Mouse (Mus musculus) yolk sac, embryonic 10.5 days (tissue): ENCODE measurements around the gene Pnpla6.

Experiments
- DNase-seq: peaks from one replicate; pipeline ENCODE4 v3.0.0-alpha.2; 2017; ENCODE audit warnings: low spot score

Gene Pnpla6

DNA sequence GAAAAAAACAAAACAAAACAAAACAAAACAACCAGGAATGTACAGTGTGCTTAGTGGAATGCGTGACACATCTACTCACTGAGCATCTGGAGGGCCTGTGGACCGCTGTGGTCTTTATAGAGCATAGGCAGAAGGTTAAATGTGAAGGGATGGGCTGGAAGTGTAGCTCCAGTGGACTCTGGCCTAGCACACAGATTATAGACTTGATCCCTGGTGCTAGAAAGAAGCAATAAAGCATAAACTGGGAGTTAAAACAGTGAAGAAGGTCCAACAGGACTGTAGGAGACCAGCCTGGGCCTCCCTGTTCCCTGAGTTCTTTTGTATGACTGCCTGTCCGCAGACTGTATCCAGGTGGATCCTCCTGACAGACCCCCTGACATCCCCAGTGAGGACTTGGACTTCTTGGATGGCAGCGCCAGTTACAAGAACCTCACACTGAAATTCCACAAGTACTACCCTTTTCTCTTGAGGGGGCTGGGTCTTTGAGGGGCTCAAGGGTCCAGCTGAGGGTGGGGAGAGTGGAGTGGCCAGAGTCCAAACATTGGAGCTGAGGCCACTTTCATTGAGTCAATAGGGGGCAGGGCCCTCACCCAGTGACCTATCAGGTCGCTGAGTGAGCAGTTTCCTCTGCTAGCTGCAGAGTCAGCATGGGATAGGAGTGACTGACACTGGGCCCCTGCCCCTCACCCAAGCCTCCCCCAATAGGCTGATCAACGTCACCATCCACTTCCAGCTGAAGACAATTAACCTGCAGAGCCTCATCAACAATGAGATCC, 7.0 kb upstream of the Pnpla6 start:
- peak; percentile 82 for DNase-seq

DNA sequence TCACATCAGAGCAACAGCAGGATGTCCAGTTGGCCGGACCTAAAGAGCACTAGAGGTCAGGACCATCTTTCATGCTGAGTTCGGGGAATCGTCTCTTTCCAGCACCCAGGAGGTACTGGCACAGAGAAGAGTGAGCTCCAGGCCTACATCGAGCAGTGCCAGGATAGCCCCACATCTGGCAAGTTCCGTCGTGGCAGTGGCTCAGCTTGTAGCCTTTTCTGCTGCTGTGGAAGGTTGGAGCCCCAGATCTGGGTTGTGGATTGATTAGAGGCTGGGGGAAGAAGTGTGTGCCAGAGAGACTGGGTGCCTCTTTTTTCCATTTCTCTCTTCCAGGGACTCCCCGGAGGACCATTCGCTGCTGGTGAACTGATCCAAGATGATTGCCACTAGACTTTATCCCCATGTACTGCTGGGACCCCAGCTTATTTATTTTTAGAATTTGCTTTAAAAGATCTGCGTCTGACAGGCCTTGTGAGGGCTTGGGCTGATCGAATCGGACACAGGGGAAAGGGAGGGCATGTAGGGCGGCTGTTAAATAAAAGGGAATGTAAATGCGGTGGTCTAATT, 420 bp upstream of the Pnpla6 start:
- DNase-seq: no peak

- DNase-seq: peak; percentile 75
Measured at GRCm38 (mm10) chr8:3515771-3516417, 710 bp downstream of the Pnpla6 start.

DNA sequence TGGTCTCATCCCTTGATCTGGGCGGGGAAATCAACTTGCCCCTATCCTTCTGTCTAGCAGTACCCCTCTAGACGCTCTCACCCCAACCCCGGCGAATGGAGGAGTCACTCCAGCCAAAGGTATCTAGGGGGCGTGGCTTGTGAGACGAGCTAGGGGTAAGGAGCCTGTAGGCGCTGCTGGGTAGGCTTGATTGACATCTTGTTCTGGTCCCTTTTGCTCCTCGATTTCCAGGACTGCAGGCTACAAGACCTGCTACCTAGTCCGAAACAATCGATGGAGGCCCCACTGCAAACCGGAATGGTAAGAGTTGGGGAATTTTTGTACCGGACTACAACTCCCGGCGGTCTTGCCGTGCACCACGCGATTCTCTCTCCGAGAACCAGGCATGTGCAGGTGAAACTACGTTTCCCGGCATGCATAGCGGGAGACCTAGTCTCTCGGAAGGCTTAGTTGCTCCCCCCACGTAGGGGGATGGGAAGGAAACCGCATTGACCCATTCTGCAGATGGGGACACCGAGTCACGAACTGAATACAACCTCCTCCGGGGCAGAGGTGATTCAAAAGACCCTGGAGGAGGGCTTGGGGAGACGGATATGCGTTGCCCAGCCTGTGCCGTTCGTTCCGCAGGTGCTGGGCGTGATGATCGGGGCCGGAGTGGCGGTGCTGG, 1.4 kb downstream of the Pnpla6 start:
- peak; percentile 92 for DNase-seq

GRCm38 (mm10) chr8:3517117-3517495, 1.9 kb downstream of the Pnpla6 start:
- peak; percentile 32 for DNase-seq

GRCm38 (mm10) chr8:3522007-3522697, 7.0 kb downstream of the Pnpla6 start:
- no peak for DNase-seq

DNA sequence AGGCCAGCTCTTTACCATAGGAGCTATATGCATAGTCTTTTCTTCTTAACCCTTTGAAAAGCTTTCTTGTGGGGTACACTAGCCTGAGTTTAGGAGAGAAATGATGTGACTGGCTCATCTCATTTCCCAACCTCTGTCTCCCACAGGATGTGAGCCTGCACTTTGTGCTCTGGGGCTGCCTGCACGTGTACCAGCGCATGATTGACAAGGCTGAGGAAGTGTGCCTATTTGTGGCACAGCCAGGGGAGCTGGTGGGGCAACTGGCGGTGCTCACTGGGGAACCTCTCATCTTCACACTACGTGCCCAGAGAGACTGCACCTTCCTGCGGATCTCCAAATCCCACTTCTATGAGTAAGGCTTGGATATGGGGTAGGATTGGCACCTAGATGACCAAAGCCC, 15.6 kb downstream of the Pnpla6 start:
- DNase-seq: no peak

DNA sequence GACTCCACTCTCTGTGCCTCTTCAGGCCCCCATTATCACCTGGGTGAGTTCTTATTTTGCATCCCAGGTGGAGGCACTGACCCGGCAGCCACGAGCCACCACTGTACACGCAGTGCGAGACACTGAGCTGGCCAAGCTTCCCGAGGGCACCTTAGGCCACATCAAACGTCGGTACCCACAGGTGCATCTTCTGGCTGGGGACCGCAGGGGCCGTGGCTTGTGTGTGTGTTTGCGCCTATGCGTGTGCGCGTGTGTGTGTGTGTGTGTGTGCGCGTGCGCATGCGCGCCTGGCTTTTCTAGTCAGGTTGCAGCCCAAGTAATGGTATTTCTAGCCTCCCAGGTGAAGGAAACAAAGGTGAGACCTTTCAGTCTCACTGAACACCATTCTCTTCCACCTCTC, 16.8 kb downstream of the Pnpla6 start:
- no peak for DNase-seq

DNA sequence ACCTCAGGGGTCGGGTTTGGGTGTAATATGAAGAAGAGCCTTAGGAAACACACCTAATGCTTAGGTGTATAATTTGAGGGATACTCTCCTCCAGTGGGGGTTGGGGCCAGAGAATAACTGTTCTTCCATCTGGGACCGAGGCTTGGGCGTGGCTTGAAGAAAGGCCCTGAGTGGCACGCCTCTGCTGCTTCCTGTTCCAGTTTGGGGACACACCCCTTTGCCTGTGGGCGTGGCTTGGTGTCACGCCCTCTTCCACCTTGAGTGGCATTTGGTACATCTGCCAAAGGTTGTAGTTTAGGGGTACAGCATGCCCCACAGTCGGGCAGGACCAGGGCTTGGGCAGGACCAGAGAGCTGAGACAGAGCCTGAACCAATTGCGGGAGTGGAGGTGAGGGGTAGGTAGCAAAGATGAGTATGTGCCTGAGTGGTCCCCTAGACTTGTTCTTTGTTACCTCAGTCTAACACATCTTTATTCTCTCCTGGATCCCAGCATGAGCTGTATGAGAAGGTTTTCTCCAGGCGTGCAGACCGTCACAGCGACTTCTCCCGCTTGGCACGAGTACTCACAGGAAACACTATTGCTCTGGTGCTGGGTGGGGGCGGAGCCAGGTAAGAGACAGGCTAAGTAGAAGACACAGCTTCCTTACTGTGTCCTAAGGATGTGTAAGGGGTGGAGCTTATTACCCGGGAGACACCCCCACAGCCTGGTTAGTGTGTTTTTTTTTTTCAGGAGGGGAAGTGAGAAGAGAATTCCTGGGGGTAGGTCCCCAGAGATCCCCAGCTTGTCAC, 21.1 kb downstream of the Pnpla6 start:
- no peak for DNase-seq

DNA sequence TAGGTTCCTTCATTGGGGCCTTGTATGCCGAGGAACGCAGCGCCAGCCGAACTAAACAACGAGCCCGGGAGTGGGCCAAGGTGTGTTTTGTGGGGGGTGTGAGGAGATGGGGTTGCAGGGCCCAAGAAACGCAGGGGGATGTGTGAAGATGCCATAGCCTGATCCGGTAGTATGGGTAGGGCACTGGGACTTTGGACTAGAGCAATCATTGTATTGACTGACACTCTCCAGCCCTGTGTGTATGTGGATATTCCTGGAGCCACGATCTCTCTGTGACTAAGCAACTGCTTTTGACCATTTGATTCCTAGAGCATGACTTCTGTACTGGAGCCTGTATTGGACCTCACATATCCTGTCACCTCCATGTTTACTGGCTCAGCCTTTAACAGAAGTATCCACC, 21.8 kb downstream of the Pnpla6 start:
- no peak for DNase-seq

DNA sequence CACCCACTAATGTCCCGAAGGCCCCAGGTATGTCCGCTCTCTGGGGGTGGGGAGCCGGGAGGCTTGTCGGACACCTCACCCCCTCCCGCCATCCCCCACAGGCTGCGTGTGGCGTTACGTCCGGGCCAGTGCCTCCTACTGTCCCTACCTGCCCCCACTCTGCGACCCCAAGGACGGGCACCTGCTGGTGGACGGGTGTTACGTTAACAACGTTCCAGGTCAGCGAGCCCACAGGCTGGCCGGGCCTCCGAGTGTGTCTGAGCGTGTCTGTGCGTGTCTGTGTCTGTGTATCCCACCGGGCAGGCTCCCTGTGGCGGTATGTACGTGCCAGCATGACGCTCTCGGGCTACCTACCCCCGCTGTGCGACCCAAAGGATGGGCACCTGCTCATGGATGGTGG, 22.5 kb downstream of the Pnpla6 start:
- DNase-seq: no peak

DNA sequence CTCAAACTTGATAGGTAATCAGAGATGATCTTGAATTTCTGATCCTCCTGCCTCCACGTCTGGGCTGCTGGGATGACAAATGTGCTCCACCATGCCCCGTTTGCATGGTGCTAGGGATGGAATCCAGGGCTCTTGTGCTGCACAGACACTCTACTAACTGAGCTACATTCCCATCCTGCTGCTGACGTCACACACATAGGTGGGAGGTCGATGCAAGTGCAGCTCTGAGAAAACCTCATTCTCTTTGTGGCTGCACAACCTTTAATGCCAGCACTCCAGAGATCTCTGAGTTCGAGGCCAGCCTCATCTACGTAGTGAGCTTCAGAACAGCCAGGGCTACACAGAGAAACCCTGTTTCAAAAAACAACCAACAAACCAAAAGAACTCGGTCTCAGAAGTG, 24.0 kb downstream of the Pnpla6 start:
- DNase-seq: no peak

DNA sequence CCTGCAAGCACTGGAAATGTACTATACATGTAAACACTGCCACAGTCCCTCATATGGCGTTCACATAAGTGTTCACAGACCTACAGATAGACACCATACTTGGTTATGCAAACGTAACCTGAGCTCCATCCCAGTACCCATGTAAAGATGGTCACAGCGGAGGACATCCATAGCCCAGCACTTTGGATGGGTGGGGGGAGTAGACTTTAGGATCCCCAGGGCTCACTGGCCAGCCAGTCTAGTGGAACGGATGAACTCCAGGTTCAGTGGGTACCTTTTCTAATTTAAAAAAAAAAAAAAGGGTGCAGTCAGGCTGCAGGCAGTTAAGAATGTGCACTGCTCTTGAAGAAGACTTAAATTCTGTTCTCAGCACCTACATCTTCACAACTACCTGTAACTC, 24.9 kb downstream of the Pnpla6 start:
- DNase-seq: no peak

- DNase-seq: no peak
Measured at GRCm38 (mm10) chr8:3546511-3546910, 31.3 kb downstream of the Pnpla6 start.

GRCm38 (mm10) chr8:3552240-3552639, 37.1 kb downstream of the Pnpla6 start:
- no peak for DNase-seq

GRCm38 (mm10) chr8:3556114-3556513, 40.9 kb downstream of the Pnpla6 start:
- peak; percentile 24 for DNase-seq

DNA sequence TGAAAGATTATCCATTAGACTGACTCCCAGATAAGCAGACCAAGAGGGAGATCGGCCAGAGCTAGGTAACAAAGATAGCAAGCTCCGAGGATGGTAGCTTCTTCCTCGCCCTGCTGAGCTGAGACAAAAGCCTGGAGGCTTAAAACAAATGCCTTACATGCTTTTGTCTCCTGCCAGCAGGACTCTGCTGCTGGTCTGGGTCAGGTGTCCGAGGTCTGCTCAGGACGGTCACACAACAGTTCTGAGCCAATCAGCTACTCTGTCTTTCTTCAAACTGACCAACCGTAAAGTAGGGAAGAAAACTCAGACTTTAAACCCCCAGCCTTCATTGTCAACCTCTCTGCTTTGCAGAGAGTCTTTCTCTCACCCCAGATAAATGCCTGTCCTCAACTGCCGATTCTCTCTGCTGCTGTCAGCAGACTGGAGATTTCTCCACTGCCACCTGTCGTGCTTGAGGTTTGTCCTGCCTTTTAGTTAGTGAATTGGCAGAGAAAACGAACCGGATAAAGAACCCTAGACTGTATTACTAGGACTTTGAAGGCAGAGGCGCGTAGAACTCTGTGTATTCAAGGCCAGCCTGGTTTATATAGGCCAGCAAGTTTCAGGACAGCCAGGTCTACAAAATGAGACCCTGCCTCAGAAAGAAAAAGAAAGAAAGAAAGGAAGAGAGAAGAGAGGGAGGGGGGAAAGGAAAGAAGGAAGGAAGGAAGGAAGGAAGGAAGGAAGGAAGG, 52.6 kb downstream of the Pnpla6 start, which contains the start of gene C330021F23Rik:
Gene C330021F23Rik, plus strand, starts transcription at position 350 of the 731 bp plus-strand sequence.
- DNase-seq: peak; percentile 83

DNA sequence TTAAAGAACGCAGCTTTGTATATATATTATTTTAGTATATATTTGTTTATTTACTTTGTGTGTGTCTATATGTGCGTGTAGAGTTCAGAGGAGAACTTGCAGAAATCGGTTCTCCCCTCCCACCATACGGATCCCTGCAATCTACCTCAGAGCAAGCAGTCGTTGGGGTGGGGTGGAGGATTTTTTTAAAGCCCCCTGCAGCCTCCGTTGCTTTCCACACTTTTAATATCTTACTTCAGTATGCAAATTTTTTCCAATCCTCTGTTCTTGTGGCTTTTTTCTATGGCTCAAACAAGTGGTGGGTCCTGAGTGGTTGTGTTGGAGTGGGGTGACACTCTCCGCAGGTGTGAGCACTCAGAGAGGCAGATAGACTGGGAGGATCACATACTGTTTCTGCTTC, 53.2 kb downstream of the Pnpla6 start:
- DNase-seq: peak; percentile 24

DNA sequence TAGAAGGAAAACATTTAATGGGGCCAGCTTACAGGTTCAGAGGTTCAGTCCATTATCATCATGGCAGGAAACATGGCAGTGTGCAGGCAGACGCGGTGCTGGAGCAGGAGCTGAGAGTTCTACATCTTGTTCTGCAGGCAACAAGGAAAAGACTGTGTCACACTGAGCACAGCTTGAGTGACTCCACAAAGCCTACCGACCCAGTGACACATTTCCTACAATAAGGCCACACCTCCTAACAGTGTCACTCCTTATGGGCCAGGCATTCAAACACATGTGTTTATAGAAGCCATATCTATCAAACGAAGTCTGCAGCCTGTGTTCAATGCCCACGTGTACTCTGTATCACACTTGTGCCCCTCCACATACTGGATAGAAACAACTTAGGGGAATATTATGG, 54.6 kb downstream of the Pnpla6 start:
- no peak for DNase-seq

GRCm38 (mm10) chr8:3574546-3574945, 59.4 kb downstream of the Pnpla6 start:
- no peak for DNase-seq
